Mouse (Mus musculus): ENCODE measurements at regions not wholly inside any gene's neighbourhood (a gene's known extent, or its start where the extent isn't known, plus 50 kb on each side); places are given as distances from the start of the nearest gene placed in this dataset.
A peak's percentile ranks its signal among the peaks of the same experiment; 100 is the strongest.
"Not testable (repeated sequence)": the region's sequence is repeated elsewhere in the genome, so short reads cannot be mapped to it uniquely, and the experiment has no call there.

- ATAC-seq (replicated peaks; ENCODE audit: insufficient number of reproducible peaks, low FRiP score, low TSS enrichment, poor library complexity, severe bottlenecking) = not testable (repeated sequence)
Observed at GRCm38 (mm10) chr14:52972207-52973003, 476.9 kb upstream of the Olfr1507 start.

GRCm38 (mm10) chr14:52962110-52962509 lies 466.6 kb upstream of the Olfr1507 start:
- ATAC-seq (replicated peaks; ENCODE audit: insufficient number of reproducible peaks, low FRiP score, low TSS enrichment, poor library complexity, severe bottlenecking) = not testable (repeated sequence)

GRCm38 (mm10) chr14:52956515-52956914 lies 461.0 kb upstream of the Olfr1507 start:
- ATAC-seq (replicated peaks; ENCODE audit: insufficient number of reproducible peaks, low FRiP score, low TSS enrichment, poor library complexity, severe bottlenecking) = not testable (repeated sequence)

- ATAC-seq (replicated peaks; ENCODE audit: insufficient number of reproducible peaks, low FRiP score, low TSS enrichment, poor library complexity, severe bottlenecking) = not testable (repeated sequence)
Observed at GRCm38 (mm10) chr14:52944925-52945324, 449.4 kb upstream of the Olfr1507 start.

- ATAC-seq (replicated peaks; ENCODE audit: insufficient number of reproducible peaks, low FRiP score, low TSS enrichment, poor library complexity, severe bottlenecking) = not testable (repeated sequence)
Observed at GRCm38 (mm10) chr14:52942438-52942837, 446.9 kb upstream of the Olfr1507 start.

GRCm38 (mm10) chr14:52941747-52942146 lies 446.2 kb upstream of the Olfr1507 start:
- ATAC-seq (replicated peaks; ENCODE audit: insufficient number of reproducible peaks, low FRiP score, low TSS enrichment, poor library complexity, severe bottlenecking) = not testable (repeated sequence)

GRCm38 (mm10) chr14:52920138-52920537 lies 424.6 kb upstream of the Olfr1507 start:
- not testable (repeated sequence) for ATAC-seq (replicated peaks; ENCODE audit: insufficient number of reproducible peaks, low FRiP score, low TSS enrichment, poor library complexity, severe bottlenecking)

- ATAC-seq (replicated peaks; ENCODE audit: insufficient number of reproducible peaks, low FRiP score, low TSS enrichment, poor library complexity, severe bottlenecking) = not testable (repeated sequence)
Observed at GRCm38 (mm10) chr14:52913814-52914213, 418.3 kb upstream of the Olfr1507 start.

- not testable (repeated sequence) for ATAC-seq (replicated peaks; ENCODE audit: insufficient number of reproducible peaks, low FRiP score, low TSS enrichment, poor library complexity, severe bottlenecking)
Observed at GRCm38 (mm10) chr14:52899629-52900028, 404.1 kb upstream of the Olfr1507 start.

GRCm38 (mm10) chr14:52898310-52898709 lies 402.8 kb upstream of the Olfr1507 start:
- ATAC-seq (replicated peaks; ENCODE audit: insufficient number of reproducible peaks, low FRiP score, low TSS enrichment, poor library complexity, severe bottlenecking) = not testable (repeated sequence)

GRCm38 (mm10) chr14:52879978-52880377 lies 384.4 kb upstream of the Olfr1507 start:
- not testable (repeated sequence) for ATAC-seq (replicated peaks; ENCODE audit: insufficient number of reproducible peaks, low FRiP score, low TSS enrichment, poor library complexity, severe bottlenecking)

- ATAC-seq (replicated peaks; ENCODE audit: insufficient number of reproducible peaks, low FRiP score, low TSS enrichment, poor library complexity, severe bottlenecking) = not testable (repeated sequence)
Observed at GRCm38 (mm10) chr14:52863841-52864240, 368.3 kb upstream of the Olfr1507 start.

- not testable (repeated sequence) for ATAC-seq (replicated peaks; ENCODE audit: insufficient number of reproducible peaks, low FRiP score, low TSS enrichment, poor library complexity, severe bottlenecking)
Observed at GRCm38 (mm10) chr14:52863107-52863506, 367.6 kb upstream of the Olfr1507 start.

GRCm38 (mm10) chr14:52862491-52862890 lies 366.9 kb upstream of the Olfr1507 start:
- 0 out of 2 replicates have a peak, but pooled peaks have one; percentile 31 for ATAC-seq (replicated peaks; ENCODE audit: insufficient number of reproducible peaks, low FRiP score, low TSS enrichment, poor library complexity, severe bottlenecking)

- ATAC-seq (replicated peaks; ENCODE audit: insufficient number of reproducible peaks, low FRiP score, low TSS enrichment, poor library complexity, severe bottlenecking) = not testable (repeated sequence)
Observed at GRCm38 (mm10) chr14:52855339-52855738, 359.8 kb upstream of the Olfr1507 start.

- not testable (repeated sequence) for ATAC-seq (replicated peaks; ENCODE audit: insufficient number of reproducible peaks, low FRiP score, low TSS enrichment, poor library complexity, severe bottlenecking)
Observed at GRCm38 (mm10) chr14:52853598-52853997, 358.0 kb upstream of the Olfr1507 start.

- not testable (repeated sequence) for ATAC-seq (replicated peaks; ENCODE audit: insufficient number of reproducible peaks, low FRiP score, low TSS enrichment, poor library complexity, severe bottlenecking)
Observed at GRCm38 (mm10) chr14:52847970-52848369, 352.4 kb upstream of the Olfr1507 start.

GRCm38 (mm10) chr14:52824005-52824404 lies 328.5 kb upstream of the Olfr1507 start:
- ATAC-seq (replicated peaks; ENCODE audit: insufficient number of reproducible peaks, low FRiP score, low TSS enrichment, poor library complexity, severe bottlenecking) = not testable (repeated sequence)

GRCm38 (mm10) chr14:52821617-52822016 lies 326.1 kb upstream of the Olfr1507 start:
- not testable (repeated sequence) for ATAC-seq (replicated peaks; ENCODE audit: insufficient number of reproducible peaks, low FRiP score, low TSS enrichment, poor library complexity, severe bottlenecking)

GRCm38 (mm10) chr14:52811128-52811415 lies 315.5 kb upstream of the Olfr1507 start:
- ATAC-seq (replicated peaks; ENCODE audit: insufficient number of reproducible peaks, low FRiP score, low TSS enrichment, poor library complexity, severe bottlenecking) = not testable (repeated sequence)

All from monocyte, adult 5-6 weeks (primary cell).